Mouse (Mus musculus): ENCODE measurements around the gene Cdc42ep4.

Gene Cdc42ep4

DNA sequence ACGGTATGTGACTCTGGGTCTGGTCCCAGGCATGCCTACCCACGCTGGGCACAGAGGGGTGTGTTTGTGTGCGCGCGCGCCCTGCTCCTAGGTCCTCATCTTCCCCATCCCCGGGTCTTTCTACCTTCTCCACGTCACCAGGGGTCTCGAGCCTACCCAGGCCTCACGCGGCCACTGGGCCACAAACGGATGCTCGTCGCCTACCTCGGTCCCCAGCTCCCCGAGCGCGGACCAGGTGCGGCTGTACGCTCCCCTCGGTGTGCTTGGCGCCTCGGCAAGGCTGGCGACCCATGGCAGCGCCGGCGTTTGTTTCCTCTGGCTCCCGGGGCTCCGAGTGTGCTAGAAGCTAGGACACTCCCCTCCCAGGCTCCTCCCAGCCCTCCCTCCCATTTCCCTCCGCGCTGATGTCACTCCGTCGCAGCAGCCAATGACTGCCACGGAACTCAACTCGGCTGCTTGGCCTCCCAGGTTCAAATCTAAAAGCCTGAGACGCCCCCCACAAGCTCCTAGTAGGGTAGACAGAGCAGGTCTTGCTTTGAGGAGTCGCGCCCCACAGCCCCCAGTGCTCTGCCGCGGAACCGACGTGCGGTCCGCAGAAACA, at the start of gene Cdc42ep4:
TSS of gene Cdc42ep4 (minus strand) at position 398 of the 601 bp plus-strand sequence.
- in situ Hi-C loops (cut with MboI, MseI): no loop called here

DNA sequence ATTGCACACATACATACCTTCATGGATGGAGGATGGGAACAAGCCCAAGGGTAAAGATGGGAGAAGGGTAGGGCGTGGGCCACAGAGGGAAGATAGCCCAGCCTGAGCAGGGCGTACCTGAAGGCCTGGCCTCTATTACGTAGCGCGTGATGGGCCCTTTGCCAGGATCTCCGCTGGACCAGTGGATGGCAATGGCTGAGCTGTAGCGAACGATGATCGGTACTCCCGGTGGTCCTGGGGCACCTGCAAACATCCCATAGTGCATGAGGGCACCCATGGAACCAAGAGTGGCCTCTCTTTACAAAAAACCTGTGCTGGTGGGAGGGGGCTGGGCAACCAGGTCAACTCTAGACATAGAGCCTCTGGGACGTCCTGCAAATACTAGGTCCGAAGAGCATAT, 48.3 kb upstream of the Cdc42ep4 start:
- in situ Hi-C loops (cut with MboI, MseI): no loop called here

DNA sequence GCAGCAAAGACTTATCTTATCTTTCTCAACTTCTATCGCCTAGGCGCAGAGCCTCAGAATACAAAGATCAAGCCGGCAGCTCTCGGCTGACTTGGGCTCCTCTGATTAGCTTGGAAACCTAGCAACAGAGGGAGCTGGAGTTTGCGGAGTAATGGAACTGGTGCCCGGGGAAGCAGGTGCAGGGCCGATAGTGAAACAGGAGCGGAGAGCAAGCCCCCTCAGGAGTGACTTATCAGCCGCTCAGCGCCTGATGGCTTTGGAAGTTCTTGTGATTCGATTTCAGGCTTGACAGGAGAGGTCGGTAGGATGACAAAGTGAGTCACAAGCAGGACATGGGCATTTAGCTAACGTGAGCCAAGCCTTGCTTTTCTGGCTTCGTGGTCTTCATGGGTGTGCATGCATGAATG, 47.4 kb upstream of the Cdc42ep4 start:
- in situ Hi-C loops (cut with MboI, MseI): loop anchor here in 1 of 2 experiments (5.0 kb wide), 1 partner anchor 52 kb away; no protein-coding TSS in a partner anchor

DNA sequence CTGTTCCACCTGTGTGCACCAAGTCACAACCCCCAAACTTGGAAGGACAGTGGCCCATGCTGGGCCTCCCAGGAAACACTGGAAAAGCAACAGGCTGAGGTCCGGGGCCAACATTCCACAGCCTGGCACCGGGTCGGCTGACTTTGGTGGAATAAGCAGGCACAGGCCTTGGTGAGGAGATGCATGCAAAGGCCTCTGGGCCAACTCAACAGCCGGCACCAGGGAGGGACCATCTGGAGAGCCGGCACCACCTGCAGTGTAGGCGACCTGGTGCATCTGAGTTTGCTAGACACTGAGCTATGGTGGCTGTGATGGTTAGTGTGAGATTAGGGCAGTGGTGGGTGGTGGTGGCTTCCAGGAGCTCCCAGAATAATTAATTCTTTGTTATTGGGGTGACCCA, 46.3 kb upstream of the Cdc42ep4 start:
- in situ Hi-C loops (cut with MboI, MseI): loop anchor here in 1 of 2 experiments (5.0 kb wide), 1 partner anchor 51 kb away; no protein-coding TSS in a partner anchor

DNA sequence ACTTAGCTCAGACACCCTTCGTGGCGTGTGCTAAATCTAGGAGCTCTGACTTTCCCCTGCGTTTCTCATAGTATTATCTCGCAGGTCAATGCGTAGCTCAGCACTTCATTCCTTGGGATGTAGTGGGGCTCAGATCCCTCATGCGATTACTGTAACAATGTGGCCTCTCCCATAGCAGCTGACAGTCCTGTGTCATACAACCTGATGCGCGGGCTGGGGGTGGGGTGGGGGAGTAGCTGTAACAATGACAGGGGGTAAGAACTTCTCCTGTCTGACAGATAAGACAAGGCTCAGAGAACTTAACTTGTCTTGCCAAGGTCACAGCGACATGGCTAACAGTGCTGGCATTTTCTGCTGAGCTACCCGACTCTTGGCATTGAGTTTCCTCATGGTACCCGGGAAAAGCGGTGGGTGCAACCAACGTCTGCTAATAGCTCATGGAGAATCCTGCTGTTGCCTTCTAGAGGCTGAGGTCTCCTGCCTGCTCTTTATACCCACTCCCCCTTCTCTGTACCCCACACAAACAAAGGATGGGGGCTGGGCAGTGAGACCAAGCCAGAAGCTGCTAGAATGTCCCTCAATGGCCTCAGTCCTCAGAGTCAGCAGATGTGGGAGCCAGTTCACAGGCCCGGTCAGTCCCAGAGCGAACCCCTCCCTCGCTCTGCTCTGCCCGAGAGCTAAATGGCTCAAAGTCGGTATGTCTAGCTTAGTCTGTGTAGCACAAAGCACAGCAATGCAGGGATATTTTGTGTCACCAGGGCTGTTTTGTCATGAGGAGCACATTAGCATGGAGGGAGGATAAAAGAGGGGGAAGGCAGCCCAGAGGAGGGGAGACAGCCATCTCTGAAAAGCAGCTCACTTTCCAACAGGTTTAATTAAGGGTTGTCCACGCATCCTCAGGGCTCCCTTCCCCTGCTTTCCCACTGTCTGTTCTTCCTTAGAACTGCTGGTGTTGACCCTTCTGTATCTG, 45.6 kb upstream of the Cdc42ep4 start:
- in situ Hi-C loops (cut with MboI, MseI): loop anchor here in 1 of 2 experiments (5.0 kb wide), 1 partner anchor 50 kb away; no protein-coding TSS in a partner anchor

DNA sequence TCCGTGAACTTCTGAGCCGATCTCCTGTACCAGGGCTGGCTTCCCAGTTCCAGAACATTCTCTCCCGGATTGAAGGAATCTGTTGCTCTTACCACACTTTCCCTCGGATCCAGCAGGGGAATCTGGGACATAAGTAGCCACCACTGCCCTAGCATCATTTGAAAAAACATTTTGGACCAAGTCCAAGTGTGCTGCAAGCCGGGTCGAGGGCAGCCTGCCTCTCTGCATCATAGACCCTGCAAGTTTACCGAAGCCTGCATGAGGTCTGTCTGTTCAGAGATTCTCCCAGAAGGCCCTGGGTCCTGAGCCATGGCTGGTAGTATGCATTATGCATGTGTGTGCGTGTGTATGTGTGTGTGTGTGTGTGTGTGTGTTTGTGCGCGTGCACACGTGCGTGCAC, 44.2 kb upstream of the Cdc42ep4 start:
- in situ Hi-C loops (cut with MboI, MseI): loop anchor here in 1 of 2 experiments (5.0 kb wide), 1 partner anchor 49 kb away; no protein-coding TSS in a partner anchor

DNA sequence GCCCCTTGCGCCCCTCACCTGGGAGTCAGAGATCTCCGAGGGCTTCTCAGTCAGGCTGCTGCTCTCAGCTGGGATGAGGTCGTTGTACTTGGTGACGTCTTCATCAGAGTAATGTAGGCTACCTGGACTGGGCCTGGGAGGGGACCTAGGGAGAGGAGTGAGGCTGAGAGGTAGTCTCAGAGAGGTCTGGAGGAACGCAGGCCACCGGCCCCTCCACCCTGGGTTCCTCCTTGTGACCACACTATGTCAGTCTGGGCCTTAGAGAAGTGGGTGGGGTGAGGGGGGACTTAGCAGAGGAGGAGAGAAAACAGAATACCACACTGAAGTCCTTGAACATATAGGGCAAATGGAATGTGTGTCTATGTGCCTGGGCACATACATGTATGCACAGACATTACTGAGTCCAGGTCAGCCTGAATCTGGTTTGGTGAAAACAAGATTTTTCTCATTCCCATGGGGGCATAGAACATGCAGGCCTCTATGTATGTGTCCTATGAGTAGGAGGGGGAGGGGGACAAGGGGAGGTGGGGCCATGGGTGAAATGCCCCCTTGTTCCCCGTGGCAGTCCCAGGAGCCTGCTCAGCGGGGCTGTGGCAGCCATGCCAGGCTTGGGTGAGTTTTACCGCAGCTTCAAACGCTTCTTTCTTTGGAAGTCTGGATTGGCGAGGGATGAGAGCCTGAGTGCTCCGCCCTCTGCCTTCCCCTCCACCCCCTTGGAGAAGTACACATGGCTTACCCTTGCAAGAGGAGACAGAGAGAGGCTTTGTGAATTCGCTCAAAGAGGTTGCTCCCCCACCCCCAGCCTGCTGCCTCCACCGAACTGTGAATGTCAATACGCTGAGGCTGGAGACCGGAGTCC, 39.9 kb upstream of the Cdc42ep4 start:
- in situ Hi-C loops (cut with MboI, MseI): no loop called here

DNA sequence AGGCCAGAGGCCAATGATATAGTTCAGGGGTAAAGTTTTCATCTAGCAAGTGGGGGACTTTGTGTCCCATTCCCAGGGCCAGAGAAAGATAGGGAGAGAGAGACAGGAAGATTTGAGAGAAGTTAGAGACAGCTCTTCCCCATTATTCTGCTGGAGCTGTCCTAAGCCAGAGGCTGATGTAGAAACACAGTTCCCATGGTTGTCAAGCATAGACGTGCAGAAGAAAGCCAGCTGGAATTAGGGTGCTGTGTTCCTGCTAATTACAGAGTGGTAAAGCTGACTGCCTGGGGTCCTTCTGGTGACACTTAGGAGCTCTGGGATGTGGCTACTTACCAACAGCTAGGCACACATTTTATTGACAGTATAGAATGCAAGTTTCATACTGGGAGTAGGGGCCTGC, 37.4 kb upstream of the Cdc42ep4 start:
- in situ Hi-C loops (cut with MboI, MseI): no loop called here

DNA sequence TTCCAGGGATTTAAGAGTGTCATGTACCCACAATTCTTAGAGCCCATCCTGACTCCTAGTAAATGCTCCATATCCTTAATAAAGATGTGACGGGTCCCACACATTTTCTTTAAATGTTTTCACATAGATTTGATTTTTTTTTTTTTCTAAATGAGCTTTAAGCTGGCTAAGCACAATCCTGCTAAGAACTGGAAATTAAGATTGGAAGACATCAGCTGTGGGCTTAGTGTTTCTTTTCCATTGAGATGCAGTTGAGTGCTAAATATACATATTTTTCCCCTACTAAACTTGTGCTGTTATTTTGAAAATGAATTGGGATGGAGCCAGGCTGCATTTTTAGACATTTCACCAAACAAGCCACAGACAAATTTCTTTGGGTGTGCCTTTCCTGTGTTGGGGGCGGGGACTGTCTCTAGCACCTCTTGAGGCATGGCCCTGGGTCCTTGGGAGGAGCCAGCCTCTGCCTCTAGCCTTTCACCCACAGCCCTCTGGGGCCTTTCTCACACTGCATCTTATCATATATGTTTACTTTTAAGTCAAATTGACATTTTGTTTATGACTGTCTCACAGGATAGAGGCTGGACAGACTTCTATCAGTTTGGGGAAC, 36.6 kb upstream of the Cdc42ep4 start:
- in situ Hi-C loops (cut with MboI, MseI): no loop called here

DNA sequence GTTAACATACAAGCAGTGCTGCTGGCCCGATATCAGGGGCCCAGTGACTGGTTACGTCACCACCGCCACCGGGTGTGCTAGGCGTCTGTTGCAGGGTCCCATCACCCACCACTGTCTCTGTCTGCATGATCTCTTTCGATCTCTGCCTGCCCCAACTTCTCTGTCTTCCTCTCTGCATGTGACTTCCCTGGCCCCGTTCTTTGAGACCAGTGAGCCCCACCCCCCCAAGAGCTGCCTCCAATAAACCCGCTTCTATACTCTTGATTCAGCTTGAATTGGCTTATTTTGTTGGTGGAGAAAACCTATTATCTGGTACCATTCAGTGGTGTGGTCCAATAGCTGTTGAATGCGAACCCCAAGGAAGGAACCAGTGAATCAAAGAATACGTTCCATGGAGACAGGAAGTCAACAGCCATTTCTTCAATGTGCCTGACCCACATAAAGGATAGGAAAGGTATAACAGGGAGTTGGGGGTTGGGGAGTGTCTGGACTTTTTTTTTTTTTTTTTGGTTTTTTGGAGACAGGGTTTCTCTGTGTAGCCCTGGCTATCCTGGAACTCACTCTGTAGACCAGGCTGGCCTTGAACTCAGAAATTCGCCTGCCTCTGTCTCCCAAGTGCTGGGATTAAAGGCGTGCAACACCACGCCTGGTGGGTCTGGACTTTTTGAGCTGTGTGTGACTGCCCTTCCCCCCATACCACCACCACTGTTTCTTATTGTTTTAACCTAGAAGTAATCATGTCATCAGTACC, 35.9 kb upstream of the Cdc42ep4 start:
- in situ Hi-C loops (cut with MboI, MseI): no loop called here

DNA sequence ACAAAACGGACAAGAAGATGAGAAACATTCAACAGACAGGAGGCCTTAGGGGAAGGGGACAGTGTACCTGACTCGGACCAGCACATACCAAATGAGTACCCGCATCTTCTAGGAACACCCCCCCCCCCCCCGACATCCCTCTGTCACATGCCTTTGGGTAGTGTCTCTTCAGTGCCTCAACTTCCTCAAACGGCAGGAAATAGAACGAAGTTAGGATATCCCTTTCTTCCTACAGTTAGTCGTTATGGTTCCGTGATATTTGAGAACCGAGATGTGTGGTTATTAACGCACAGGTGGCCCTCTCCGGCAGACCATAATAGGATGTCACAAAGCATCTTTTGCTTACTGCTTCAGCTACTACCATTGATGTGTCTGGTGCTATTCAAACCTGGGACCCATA, 35.3 kb upstream of the Cdc42ep4 start:
- in situ Hi-C loops (cut with MboI, MseI): no loop called here

DNA sequence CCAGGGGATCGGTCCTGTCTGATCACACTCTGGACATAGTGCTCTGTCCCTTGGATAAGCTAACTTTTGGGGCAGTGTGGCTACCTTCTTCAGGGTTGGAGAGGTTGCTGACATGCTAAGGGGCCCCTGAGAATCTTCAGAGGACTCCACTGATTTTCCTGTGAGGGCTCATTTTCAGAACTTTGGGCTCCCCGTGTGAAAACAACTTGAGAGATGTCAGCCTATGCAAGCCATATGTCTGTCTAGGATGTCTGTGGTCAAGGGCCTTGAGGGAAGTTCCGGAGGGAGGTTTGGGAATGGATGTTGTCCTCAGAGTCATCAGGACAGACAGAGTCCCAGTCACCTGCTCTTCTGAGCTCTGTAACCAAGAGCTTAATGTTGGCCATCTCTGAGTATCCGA, 34.7 kb upstream of the Cdc42ep4 start:
- in situ Hi-C loops (cut with MboI, MseI): no loop called here

DNA sequence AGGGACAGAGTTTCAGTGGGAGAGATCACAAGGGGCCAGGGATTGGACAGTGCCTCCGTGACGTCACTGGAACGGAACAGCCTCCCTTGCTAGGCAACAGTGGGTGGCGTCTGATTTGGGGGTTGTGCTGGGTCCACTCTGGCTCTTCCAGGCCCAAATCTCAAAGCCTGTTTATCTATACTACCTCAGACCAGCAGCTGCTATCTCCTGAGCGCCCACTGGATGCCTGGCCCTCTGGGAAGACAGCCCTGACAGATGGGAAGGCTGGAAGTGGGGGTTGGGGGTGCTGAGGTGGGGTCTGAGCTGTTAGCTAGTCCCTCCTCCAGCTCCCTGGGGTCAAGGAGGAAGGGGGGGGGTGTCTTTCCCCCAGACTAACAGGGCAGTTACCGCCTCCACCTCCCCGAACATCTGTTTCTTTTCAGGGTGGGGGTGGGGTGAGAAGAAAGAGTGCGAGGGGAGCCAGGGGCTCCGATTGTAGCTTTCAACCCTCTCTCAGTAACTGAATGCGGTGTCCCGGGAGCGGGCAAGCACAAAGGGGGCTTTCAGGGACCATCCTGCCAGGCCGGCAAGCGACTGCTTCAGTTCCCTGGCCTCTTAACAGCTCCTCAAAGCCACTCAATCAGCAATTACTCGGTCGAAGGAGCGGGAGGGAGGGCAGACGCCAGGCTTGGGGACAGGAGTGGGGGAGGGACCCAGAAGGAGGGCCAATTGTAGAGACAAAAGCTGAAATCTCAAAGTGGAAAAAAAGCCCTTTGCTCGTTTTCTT, 33.9 kb upstream of the Cdc42ep4 start:
- in situ Hi-C loops (cut with MboI, MseI): no loop called here

DNA sequence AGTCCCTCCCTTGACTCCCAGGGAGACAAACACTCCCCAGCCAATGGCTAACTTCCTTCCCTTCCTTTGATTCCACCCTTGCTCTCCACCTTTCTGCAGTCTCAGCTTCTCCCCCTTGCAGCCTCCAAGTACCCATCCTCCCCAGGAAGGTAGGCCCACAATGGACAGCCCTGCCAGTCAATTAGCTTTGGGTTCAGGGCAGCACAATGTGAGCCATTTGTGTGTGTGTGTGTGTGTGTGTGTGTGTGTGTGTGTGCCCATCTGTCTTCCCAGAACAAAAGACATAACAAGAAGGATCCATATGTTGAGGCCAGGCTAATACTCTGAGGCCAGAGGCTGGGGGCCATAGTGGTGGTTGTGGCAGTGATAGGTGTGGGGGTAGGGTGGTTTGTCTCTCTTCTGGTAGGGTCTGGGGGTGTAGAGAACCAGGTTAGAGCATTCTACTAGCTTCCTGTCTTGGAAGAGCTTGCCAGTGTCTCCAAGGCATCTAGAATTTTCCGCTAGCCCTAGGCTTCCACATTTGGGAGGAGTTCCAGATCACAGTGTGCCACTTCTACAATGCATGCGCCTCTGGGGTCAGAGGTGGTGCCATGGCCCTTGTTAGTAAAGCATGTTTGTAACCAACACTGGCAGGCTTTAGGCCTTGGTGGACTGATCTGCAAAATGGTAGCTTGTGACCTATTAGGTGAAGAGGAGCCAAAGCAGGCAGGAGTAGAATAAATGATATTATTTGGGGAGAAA, 33.1 kb upstream of the Cdc42ep4 start:
- in situ Hi-C loops (cut with MboI, MseI): no loop called here

DNA sequence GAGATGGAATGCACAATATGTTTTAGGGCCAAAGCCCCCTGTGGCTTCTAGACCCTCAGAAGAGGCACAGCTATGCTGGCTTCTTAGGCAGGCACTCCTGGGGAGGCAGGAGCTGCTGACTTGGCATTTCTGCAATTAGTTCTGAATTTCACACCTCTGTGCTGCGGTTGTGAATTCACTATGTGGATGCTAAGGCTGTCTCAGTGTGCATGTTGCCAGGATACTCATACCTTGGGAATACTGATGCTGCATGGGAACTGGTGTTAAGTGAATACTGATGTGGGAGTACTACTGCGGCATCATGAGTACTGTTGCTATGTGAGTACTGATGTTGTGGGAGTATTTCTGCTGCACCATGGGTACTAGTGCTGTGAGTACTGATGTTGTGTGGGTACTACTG, 30.8 kb upstream of the Cdc42ep4 start:
- in situ Hi-C loops (cut with MboI, MseI): no loop called here

DNA sequence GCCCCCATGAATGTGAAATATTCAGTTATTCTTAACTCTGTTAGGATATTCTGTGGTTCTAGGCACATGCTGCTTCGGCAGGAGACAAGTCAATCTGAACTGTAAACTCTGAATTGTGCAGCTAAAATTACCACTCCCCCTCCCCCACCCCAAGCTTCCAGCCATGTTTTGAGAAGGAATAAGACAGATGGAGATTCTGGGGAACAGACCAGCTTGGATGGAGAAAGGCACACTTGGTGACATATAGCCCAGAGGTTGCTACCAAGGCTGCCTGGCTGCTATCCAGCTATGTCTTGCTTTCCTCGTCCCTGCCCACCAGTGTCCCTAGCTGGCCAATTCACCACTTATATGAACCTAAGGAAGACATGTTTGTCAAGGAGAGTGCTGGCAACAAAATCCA, 30.3 kb upstream of the Cdc42ep4 start:
- in situ Hi-C loops (cut with MboI, MseI): no loop called here

DNA sequence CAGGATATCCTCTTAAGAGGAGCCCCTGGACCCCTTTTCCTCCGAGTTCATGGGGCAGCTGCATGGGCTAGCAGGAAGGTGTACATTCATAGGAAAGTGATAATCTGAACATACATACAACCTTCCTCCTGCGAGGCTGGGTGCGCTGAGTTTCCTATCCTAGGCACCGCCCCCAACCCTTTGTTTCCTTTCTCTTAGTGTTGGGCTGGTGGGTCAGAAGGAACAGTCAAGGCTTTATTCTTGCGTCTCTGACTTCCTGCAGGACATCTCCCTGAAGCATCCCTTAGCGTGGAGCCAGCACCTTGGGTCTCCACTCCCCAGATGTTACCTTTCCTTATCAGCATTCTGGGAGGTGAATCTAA, 28.0 kb upstream of the Cdc42ep4 start:
- in situ Hi-C loops (cut with MboI, MseI): no loop called here

DNA sequence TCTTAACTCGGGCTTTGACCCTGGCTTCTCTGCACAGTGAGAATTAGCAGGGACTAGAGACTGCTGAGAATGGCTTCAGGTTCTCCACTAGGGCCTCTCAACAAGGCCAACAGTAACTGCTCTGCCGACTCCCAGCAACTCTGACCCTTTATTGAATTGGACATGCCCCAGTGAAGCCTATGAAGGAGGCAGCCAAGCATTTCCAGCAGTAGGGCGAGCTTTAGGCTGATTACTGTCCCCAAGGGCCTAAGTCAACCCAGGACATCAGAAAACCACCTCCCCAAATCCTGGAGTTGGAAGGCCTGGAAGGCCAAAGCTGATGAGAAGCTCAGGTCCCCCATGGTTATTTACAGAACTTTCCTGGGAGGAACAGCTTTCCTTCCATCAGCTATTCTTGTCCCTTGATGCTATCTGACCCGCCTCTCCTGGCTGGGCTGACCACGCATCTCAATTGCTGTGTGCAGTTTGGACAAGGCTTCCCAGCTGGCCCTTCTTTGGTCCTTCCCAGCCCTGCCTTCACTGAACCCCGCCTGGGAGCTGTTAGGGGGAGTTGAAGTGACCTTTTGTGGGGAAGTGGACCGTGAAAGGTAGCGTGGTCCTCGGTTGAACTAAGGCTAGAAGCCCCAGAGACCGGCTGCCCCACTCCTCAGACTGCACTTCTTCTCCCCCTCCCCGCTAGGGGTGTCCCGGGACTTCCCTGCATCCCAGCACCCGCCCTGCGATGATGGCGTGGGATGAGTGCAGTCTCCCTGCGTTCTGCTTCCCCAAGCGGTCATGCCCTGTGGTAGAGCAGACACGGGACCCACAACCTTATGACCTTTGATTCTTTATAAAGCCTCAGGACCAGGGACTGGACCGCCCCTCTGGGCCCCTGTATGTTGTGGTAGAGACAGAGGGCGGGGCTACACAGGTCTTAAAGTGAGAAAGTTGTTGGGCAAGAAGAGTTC, 27.3 kb upstream of the Cdc42ep4 start:
- in situ Hi-C loops (cut with MboI, MseI): no loop called here

All from T-helper 17 cell (primary cell).